Mouse (Mus musculus): ENCODE measurements around the gene Snai3.

The Snai3 gene

DNA sequence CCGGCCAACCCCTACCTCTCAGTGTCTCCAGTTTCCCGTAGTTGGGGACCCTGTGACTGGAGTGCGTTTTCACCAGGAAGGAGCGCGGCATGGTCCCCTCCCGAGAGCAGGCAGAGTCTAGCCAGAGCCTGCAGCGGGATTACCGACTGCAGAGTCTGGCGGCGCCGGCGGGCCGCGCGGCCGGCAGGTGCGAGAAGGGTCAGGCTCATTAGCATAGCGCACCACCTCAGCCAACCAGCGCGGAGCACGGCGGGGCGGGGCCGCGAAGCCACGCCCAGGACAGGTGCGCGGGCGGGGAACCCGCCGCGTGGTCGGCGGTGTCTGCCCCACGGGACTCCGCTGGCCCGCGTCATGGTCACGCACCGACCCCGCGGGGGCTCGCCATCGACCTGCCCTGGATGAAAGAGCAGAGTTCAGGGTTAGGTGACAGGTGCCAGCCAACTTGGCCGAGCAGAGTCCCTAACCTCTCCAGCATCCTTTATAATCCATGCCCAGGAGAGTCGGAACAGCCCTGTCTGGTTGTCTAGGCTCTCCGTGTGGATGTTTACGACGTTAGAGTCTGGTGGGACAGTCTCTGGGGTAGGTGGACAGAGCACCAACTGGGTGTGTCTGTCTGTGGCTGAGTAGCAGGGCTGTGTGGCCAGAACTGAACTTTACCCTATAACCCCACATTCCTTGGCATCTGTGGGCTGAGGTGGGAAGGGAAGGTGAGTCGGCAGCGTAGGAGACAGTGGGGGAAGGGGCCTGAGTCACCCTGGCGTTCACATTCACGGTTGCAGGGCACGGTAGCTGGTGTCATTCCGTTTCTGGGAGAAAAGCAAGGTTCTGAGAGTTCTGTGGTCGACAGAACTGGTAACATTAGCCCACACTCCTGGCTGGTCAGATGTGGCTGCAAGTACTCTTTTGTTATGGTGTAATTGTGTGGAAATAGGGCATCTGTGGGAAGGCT, at the start of gene Snai3:
Gene Snai3 (minus strand): TSS at position 210 of the 949 bp plus-strand sequence.
- no peak for DNase-seq (ENCODE audit: low read depth)

GRCm38 (mm10) chr8:122500856-122501255, 40.3 kb upstream of the Snai3 start:
- DNase-seq (ENCODE audit: low read depth), result peak; percentile 74

GRCm38 (mm10) chr8:122497912-122498311, 37.4 kb upstream of the Snai3 start:
- DNase-seq (ENCODE audit: low read depth), result no peak

GRCm38 (mm10) chr8:122497016-122497734, 36.6 kb upstream of the Snai3 start:
- no peak for DNase-seq (ENCODE audit: low read depth)

DNA sequence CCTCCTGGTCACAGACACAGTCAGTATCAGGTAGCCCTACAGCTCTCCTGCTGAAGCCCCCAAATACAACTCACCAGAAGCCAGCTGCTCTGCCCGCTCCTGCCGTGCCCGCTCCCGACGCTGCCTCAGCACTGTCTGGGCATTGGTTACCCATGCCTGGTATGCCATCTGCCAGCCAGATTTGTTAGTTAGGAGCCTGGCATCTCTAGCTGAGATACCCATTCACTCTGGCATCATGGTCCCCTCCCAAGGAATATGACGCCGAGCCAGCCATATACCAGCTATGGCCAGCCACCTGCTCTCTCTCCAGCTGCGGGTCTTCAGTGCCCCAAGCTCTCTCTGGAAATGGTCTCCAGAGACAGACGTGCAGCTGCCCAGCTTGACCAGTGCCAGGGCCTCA, 27.9 kb upstream of the Snai3 start:
- no peak for DNase-seq (ENCODE audit: low read depth)

- no peak for DNase-seq (ENCODE audit: low read depth)
Measured at GRCm38 (mm10) chr8:122484831-122485230, 24.3 kb upstream of the Snai3 start.

- DNase-seq (ENCODE audit: low read depth), result no peak
Measured at GRCm38 (mm10) chr8:122483877-122484276, 23.3 kb upstream of the Snai3 start.

GRCm38 (mm10) chr8:122482448-122482847, 21.9 kb upstream of the Snai3 start:
- DNase-seq (ENCODE audit: low read depth), result no peak

DNA sequence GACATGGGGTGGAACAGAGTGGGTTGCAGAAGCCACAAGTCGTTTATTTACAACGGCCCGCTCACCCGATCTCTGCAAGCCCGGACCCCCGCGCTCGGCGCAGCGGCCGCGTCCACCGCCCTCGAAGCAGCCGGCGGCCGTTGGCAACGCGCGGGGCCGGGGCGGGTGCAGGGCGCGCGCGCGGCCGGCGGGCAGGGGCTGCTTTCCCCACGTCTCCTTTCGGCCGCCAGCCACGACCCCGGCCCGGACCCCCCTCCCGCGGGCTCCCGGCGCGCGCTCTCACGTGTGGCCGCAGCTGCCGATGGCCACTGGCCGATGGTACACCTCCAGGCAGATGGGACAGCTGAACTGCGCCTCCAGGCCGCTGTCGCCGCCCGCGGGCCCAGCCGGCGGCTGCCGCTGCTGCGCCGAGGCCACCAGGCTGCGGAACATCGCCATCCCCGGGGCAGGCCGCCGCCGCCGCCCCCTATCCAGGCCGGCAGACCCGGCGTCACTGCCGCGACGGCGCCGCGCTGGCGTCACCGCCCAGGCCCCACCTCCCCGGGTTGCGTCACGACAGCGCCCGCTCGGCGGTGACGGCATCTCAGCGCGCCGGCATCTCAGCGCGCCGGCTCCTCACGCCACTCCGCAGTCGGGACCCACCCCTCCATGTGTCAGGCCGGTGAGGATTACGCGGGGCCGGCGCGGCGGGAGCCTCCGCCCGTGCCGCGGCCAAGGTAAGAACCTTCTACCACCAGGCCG, 15.2 kb upstream of the Snai3 start, which contains the start of the genes Rnf166 and Ctu2:
Gene Rnf166 (minus strand): TSS at position 485 of the 741 bp plus-strand sequence.
Gene Ctu2 (plus strand): TSS at position 564 of the 741 bp plus-strand sequence.
- peak; percentile 78 for DNase-seq (ENCODE audit: low read depth)

- no peak for DNase-seq (ENCODE audit: low read depth)
Measured at GRCm38 (mm10) chr8:122474951-122475560, 14.5 kb upstream of the Snai3 start.

DNA sequence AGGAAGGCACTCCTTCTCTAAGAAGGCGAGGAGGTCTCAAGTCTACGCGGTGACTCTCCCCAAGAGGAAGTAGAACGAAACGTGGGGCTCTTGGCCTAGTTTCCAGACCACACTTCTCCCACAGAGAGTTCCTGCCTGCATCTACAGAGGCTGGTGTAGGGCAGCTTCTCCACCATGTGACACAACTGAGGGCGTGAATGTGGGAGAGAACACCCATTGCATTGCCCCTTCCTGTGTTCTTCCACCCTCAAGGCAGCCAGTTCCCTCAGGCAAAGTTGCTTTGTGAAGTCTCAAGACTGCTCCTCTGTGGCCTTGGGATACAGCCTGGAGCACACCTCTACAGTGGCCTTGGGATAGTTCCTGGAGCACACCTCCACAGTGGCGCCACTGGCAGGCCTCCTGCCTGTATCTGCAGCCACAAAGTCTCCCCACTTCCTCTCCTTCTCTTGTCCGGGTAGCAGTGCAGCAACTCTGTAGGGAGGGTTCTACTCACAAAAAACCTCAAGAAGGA, 13.4 kb upstream of the Snai3 start:
- DNase-seq (ENCODE audit: low read depth), result no peak

DNA sequence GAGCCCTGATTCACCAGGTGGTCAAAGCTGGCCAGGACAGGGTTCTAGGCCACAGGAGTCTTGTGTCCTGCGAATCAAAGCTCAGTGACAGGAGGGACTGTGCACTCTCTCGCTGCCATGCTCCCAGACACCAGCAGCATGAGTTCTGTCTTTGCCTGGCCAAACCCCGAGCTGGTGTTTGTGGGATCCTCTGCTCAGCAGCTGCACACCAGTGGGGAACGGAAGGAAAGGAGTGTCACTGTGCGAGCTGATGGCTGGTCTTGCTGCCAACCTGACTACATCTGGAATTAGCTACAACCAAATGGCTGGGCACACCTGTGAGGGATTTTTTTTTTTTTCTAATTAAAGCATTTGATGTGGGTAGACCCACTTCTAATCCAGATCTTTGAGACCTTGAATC, 10.2 kb upstream of the Snai3 start:
- no peak for DNase-seq (ENCODE audit: low read depth)

DNA sequence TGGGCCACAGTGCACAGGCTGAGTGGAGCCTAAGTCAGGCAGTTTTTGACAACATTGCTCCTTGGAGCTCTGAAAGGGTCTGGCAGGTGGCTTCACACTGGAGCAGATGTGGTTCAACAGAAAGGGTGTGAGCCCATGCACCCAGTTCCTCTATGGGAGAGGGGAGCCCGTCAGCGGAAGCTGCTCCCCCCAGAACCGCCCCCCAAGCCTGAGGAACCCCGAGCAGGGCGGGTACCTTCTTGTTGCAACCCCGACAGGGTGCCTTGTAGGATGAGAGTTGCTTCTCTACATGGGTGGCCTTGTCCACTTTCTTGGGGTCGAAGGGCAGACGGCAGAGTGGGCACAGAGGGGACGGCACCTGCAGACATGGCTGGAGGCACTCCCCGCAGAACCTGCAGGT, 9.4 kb upstream of the Snai3 start:
- no peak for DNase-seq (ENCODE audit: low read depth)

- DNase-seq (ENCODE audit: low read depth), result no peak
Measured at GRCm38 (mm10) chr8:122469407-122469806, 8.9 kb upstream of the Snai3 start.

GRCm38 (mm10) chr8:122467816-122468215, 7.3 kb upstream of the Snai3 start:
- no peak for DNase-seq (ENCODE audit: low read depth)

GRCm38 (mm10) chr8:122464985-122465384, 4.5 kb upstream of the Snai3 start:
- no peak for DNase-seq (ENCODE audit: low read depth)

DNA sequence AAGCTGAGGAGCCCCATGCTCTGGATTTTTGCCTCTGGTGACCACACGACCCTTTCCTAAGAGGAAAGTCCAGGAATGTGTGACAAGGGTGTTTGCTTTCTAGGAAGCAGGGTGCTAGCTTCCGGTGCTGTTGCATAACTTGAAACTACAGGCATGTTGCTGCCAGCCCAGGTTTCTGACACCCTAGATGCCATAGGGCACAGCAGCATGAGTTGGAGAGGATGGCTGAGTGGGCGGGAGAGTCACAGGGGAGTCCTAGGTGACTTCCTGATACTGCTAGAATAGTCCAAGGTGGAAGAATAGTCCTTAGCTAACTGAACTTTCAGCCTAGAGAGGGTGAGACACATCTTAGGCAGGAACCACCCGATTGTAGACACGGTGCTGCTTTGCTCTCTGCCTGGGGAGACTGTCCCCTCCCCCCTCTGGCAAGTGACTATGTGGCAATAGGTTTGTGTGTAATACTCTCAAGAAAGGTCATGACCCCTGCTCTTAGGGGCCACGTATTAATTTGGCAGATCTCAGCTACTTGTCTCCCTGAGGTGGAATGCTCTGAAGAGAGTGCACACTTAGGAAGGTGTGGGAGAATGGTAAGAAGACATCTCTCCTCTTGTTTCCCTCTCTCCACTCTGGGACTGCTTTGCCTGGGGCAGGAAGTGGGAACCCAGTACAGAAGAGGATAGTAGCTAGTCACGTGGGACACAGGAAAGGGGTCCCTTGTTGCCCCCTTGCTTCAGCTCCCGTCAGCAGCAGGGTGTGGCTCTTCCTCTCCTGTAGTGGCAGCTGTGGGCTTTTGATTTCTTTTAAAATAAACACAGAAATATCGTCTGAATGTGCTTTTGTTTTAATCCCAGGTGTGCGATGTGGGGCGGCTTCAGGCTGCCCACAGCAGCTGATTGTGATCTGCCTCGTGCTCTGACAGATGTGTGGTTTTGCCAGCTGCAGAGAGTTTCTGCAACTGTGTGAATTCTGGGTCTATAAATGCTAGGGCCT, 3.4 kb upstream of the Snai3 start:
- DNase-seq (ENCODE audit: low read depth), result no peak

DNA sequence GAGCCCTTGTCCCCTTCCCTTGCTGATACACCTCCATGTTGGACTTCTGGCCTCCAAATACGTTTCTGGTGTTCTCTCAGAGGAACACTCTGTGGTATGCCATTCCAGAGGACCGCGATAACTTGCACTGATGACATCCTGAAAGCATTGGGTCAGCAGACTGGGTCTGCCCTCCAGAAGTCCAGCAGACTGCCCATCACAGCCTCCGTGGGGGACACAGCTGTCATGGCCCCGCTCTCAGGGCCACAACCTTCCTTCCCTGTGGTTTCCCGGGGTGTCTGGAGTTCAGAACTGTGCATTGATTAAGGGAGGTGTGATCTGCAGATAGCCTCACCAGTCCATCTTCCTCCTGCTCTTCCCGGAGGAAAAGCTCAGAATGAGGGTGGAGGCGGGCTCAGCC, 2.0 kb upstream of the Snai3 start:
- no peak for DNase-seq (ENCODE audit: low read depth)

- DNase-seq (ENCODE audit: low read depth), result no peak
Measured at GRCm38 (mm10) chr8:122461473-122462148, 1.1 kb upstream of the Snai3 start.

DNA sequence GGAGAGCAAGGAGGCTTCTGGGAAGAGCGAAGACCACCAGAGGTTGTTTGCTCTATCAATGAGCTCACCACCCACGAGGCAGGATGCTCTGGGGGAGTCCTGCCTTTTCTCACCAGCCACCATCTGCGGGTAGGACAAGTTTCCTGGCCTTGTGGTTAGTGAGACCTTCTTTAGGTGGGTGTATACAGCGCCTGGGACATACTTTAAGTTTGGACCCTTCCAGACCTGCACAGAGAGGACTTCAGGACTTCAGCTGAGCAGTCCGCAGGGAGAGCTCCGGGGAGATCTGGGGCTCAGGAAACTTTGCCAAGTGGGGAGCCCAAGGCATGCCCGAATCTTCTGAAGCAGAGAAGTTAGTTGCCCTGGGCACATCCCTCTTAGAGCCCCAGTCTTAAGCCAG, 543 bp downstream of the Snai3 start:
- DNase-seq (ENCODE audit: low read depth), result no peak

All from c-Kit-positive CD71-negative TER-119-negative erythroid progenitor cells, embryonic 14.5 days (primary cell).